Mouse (Mus musculus) limb, embryonic 14.5 days (tissue): ENCODE measurements around the gene Calm2. TPM values are rescaled to one million over a fixed set of nuclear protein-coding genes. Genes with fewer than 3 reads are reported as not detected.
A peak's percentile ranks its signal among the peaks of the same experiment; 100 is the strongest.

Source experiments
- ATAC-seq: fragments of 200-750 bp; cut with Nextera tagmentation; 2 replicates; pipeline ENCODE4 v1.8.0; 2017; ENCODE audit warnings: low read depth, moderate number of reproducible peaks, moderate TSS enrichment; ENCODE audit not compliant: low FRiP score
- DNase-seq: peaks from one replicate; pipeline ENCODE4 v3.0.0-alpha.2; 2015; ENCODE audit warnings: low spot score
- H3K27ac ChIP-seq: fragments of 300-500 bp; sonication (generic); replicated peaks from 2 replicates; pipeline ENCODE4 v1.5.1; 2014; ENCODE audit warnings: low read depth, mild to moderate bottlenecking, low read length, moderate library complexity, mixed read lengths
- H3K27me3 ChIP-seq: fragments of 300-500 bp; sonication (generic); 2 replicates; pipeline ENCODE4 v1.6.1; 2014; ENCODE audit warnings: low read length, mixed read lengths; ENCODE audit not compliant: control insufficient read depth, insufficient read depth
- H3K36me3 ChIP-seq: fragments of 300-500 bp; sonication (generic); 2 replicates; pipeline ENCODE4 v1.6.1; 2014; ENCODE audit warnings: mild to moderate bottlenecking, low read length, moderate library complexity, mixed read lengths; ENCODE audit not compliant: control insufficient read depth, insufficient read depth
- H3K4me1 ChIP-seq: fragments of 300-500 bp; sonication (generic); 2 replicates; pipeline ENCODE4 v1.6.1; 2014; ENCODE audit warnings: antibody characterized with exemption, low read length, mixed read lengths; ENCODE audit not compliant: control insufficient read depth, insufficient read depth
- H3K4me2 ChIP-seq: fragments of 300-500 bp; sonication (generic); replicated peaks from 2 replicates; pipeline ENCODE4 v1.6.1; 2014; ENCODE audit warnings: low read depth, mild to moderate bottlenecking, low read length, moderate library complexity; ENCODE audit not compliant: severe bottlenecking
- H3K4me3 ChIP-seq: fragments of 300-500 bp; sonication (generic); replicated peaks from 2 replicates; pipeline ENCODE4 v1.5.1; 2014; ENCODE audit warnings: low read length
- H3K9ac ChIP-seq: fragments of 300-500 bp; sonication (generic); 2 replicates; pipeline ENCODE4 v1.6.1; 2014; ENCODE audit warnings: mild to moderate bottlenecking, low read depth, low read length, moderate library complexity; ENCODE audit not compliant: severe bottlenecking
- H3K9me3 ChIP-seq: fragments of 300-500 bp; sonication (generic); 2 replicates; pipeline ENCODE4 v1.6.1; 2016; ENCODE audit warnings: low read length; ENCODE audit not compliant: control insufficient read depth
- POLR2A ChIP-seq: fragments of 200-500 bp; IDR thresholded peaks from 2 replicates; pipeline ENCODE4 v1.8.0; 2012; ENCODE audit warnings: inconsistent platforms, mild to moderate bottlenecking, moderate library complexity, borderline replicate concordance; ENCODE audit not compliant: insufficient read depth, insufficient read length; ENCODE audit errors: extremely low read depth
- WGBS: fragments of 180-500 bp; shearing (Covaris S2); extraction: QIAGEN DNeasy Blood & Tissue Kit; methylation state at CpG from one replicate; pipeline ENCODE4 v1.1.7; 2014; 5-methylcytosine and 5-hydroxymethylcytosine counted together
- polyA plus RNA-seq, 2 experiments: library from polyadenylated mRNA; depleted of rRNA in 1 of 2; stranded (reverse) in 1 of 2; unstranded in 1 of 2; fragments of >200 nt; fragmentation: Nextera tagmentation in 1 of 2; extraction: Ambion mirVana in 1 of 2; gene quantifications; 2 replicates each; pipeline versions ENCODE4 v1.2.1 to v1.2.3; 2012 to 2014

The Calm2 gene
- 385 and 537 TPM in 2 replicates for polyA plus RNA-seq (2012; rRNA removed)
- polyA plus RNA-seq (2014; fragmentation: Nextera tagmentation; extraction: Ambion mirVana) = 933 and 956 TPM in 2 replicates

DNA sequence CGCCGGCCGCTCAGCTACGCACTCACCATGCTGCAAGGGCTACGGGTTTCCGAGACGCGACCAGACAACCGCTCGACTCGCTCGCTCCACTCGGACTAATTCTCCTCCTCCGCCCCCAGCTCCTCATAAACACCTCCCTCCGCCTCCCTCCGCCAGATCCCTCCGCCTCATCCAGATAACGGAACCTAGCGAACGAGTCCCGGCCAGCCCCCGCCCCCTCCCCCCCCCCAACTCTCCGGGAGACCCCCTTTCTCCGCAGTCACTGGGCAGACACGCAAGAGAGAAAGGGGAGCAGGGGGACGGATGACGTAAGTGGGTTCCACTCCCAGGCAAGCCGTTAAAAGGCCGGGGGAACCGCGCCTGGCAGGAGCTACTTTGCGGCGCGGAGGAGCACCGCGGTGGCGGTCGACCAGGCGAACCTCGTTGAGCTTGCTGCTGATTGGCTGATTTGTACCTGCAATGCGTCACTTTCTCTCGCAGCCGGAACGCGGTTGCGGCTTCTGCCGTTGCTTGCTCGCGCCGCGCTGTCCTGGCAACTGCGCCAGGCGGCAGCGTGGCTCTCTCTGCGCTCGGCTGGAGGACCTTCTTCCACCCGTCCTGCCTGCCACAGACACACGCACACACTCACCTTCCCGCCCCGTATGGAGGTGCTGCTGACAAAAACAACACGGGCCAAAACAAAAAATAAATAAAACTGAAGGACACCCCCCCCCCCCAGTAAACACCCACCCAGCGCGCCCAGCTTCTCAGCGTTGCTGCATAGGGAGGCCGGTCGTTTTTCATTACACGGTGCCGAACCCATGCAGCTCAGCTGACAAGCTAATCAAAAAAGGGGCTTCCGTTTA, at the start of gene Calm2:
Gene Calm2, minus strand, starts transcription at position 169 of the 845 bp plus-strand sequence.
- Histone ChIP-seq H3K27me3 (no peaks in the 10 kb centered on the region), H3K4me2 (peak within 1 kb of the TSS; percentile 63), H3K36me3 (peaks cover 3% of the 10 kb centered on the region; the same call in 1 of the 2 replicates), H3K4me3 (peak within 1 kb of the TSS; percentile 86), H3K4me1 (peaks cover 23% of the 10 kb centered on the region), H3K27ac (peak within 1 kb of the TSS; percentile 97), H3K9me3 (no peaks in the 10 kb centered on the region), H3K9ac (peak within 1 kb of the TSS; percentile 96)
- WGBS = 1% methylated on average over 49 of the region's 69 CpGs
- peak; percentile 100 for TF ChIP-seq POLR2A
- ATAC-seq = peak; percentile 94
- DNase-seq = peak; percentile 96

DNA sequence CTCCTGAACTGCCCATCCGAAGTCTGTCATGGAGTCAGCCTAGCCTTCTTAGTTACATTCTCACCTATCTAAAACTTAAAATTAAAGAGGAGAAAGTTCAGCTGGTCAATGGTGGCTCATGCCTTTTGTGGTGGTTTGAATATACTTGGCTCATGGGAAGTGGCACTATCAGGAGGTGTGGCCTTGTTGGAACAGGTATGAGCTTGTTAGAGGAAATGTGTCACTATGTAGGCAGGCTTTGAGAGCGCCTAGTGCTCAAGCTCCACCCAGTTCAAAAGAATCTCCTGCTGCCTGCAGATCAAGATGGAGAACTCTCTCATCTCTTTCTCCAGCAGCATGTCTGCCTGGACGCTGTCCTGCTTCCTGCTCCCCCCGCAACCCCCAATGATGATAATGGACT, 48.8 kb upstream of the Calm2 start:
- DNase-seq (no peak), ATAC-seq (no peak)
- 89% methylated on average over 4 of the region's 4 CpGs for WGBS
- no peaks in the 10 kb centered on the region for H3K4me1 ChIP-seq
- H3K9me3 ChIP-seq = no peaks in the 10 kb centered on the region
- no peaks in the 10 kb centered on the region for H3K27me3 ChIP-seq
- H3K4me2 ChIP-seq = no peak overlapping the region
- no peak for TF ChIP-seq POLR2A
- H3K27ac ChIP-seq = no peak overlapping the region
- H3K9ac ChIP-seq = no peak overlapping the region
- no peaks in the 10 kb centered on the region for H3K36me3 ChIP-seq
- H3K4me3 ChIP-seq = no peak overlapping the region

DNA sequence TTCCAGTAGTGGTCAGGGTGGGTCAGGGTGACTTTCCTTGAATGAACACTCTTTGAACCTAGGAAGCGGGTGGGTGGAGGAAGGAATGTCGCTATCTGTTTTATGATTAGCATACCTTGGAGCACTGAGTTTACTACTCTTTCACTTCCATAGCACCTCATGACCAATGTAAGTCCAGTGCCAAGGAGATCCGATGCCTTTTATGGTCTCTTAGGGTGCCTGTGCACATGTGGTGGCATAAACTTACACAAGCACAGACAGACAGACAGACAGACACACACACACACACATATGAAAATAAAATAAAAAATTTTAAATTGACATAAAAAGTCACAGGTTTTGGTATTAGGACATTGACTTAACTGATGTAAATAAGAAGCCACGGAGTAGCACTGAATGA, 47.6 kb upstream of the Calm2 start:
- WGBS = 83% methylated on average over 4 of the region's 4 CpGs

DNA sequence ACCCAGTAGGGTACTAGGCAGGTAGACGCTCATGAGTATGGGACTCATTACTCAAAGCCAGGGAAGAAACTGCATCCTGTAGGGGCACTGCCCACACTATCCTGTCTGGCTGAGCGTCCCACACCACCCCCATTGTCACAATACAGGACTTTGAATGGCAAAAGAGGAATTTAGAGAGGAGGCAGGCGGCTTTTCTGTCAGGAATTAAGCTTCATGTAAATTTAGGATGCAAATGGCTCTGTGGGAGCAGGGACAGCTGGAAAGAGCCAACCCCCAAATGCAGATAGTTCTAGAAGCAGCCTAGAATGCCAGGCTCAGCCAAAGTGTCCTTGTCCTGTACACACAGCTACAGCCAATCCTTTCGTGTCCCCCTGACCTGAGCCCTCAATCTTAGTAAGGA, 45.6 kb upstream of the Calm2 start:
- ATAC-seq = no peak
- Histone ChIP-seq H3K4me1 (no peaks in the 10 kb centered on the region), H3K9ac (no peak overlapping the region), H3K36me3 (no peaks in the 10 kb centered on the region), H3K4me3 (no peak overlapping the region), H3K27me3 (no peaks in the 10 kb centered on the region), H3K4me2 (no peak overlapping the region), H3K9me3 (no peaks in the 10 kb centered on the region), H3K27ac (no peak overlapping the region)
- no peak for TF ChIP-seq POLR2A
- no peak for DNase-seq
- WGBS = 51% methylated on average over 4 of the region's 4 CpGs

More for the DNA sequence above, 47.6 kb upstream of the Calm2 start:
- H3K4me1 ChIP-seq = no peaks in the 10 kb centered on the region
- no peaks in the 10 kb centered on the region for H3K9me3 ChIP-seq
- no peak overlapping the region for H3K27ac ChIP-seq
- H3K4me2 ChIP-seq = no peak overlapping the region
- no peak overlapping the region for H3K9ac ChIP-seq
- ATAC-seq = no peak
- H3K27me3 ChIP-seq = no peaks in the 10 kb centered on the region
- no peak overlapping the region for H3K4me3 ChIP-seq
- TF ChIP-seq POLR2A = no peak
- no peaks in the 10 kb centered on the region for H3K36me3 ChIP-seq
- no peak for DNase-seq

DNA sequence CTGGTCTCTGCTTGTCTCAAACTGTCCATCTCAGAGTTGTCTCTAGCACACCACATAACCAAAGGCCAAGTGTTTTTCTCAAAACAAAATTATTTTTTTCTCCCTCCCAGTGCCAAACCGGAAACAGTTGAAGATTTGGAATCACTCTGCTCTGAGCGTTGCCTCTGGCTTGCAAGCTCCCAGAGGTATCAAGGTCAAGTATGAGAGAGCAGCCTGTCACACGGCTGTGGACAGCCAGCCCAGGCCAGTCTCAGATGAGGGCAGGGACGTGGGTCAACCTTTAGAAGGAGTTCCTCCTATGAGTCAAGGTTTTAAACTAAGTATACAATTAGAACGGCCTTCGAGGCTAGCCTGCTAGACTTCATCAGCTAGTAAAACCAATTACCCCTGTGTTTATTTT, 43.6 kb upstream of the Calm2 start:
- H3K9ac ChIP-seq = no peak overlapping the region
- 32% methylated on average over 6 of the region's 6 CpGs for WGBS
- no peak overlapping the region for H3K4me2 ChIP-seq
- H3K27ac ChIP-seq = no peak overlapping the region
- DNase-seq = no peak
- no peaks in the 10 kb centered on the region for H3K9me3 ChIP-seq
- no peaks in the 10 kb centered on the region for H3K27me3 ChIP-seq
- no peak overlapping the region for H3K4me3 ChIP-seq
- H3K4me1 ChIP-seq = no peaks in the 10 kb centered on the region
- TF ChIP-seq POLR2A = no peak
- ATAC-seq = no peak
- no peaks in the 10 kb centered on the region for H3K36me3 ChIP-seq
